7 mouse cellular contexts compared by ENCODE assay signal in the genomic region with DNA sequence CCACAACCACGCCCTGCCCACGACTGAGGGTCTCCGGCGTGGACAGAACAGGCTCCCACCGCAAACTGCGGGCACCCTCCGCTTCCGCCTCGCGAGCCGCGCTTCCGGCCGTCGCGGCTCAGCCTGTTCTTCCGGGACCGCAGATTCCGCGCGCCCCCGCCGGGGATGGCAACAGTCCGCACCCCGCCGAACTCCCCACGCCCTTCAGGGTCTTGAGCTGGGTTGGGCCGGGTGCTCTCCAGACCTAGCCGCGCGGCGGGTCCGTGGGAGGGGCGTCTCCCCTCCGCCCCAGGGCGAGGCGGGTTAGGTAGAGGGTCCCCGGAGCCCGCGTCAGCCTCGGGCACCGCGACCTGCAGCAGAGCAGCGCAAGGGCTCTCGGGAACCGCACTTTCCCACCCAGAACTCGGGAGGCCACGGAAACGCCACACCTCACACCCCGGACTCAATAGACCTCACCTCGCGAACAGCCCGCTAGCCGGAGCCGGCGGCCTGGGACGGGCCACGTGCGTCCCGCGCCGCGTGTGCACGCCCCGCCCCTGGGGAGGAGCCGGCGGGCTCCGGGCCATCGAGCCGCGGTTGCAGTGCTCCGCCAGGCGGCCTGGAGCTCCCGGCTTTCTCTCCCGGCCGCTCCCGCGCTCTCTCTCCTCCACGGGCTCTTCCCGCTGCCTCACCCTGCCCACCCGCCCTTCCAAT. TPM values are rescaled to one million over a fixed set of nuclear protein-coding genes. Genes with fewer than 3 reads are reported as not detected.
DNase-seq lines count a peak whose midpoint lies in the region; ATAC-seq lines count a peak whose summit lies in the region.

Gene Myo19, plus strand, starts transcription at position 377 of the 693 bp plus-strand sequence.
Gene Pigw, minus strand, starts transcription at position 514 of the 693 bp plus-strand sequence.

- peaks cover 11% of the 10 kb centered on the region for H3K4me1 ChIP-seq in intestine, embryonic 16.5 days (ENCODE audit: control insufficient read depth, insufficient read depth, low read length)
- H3K4me1 ChIP-seq in limb, embryonic 11.5 days (ENCODE audit: control insufficient read depth, insufficient read depth, low read length) = peaks cover 3% of the 10 kb centered on the region; the same call in 1 of the 2 replicates
- H3K4me1 ChIP-seq in midbrain, embryonic 13.5 days (replicated peaks) = peaks cover 22% of the 10 kb centered on the region

- peak within 1 kb of the TSS; percentile 91 for H3K4me2 ChIP-seq in intestine, embryonic 16.5 days (ENCODE audit: low read depth, low read length)
- H3K4me2 ChIP-seq in limb, embryonic 11.5 days (ENCODE audit: low read depth, severe bottlenecking) = peak within 1 kb of the TSS; percentile 89
- peak within 1 kb of the TSS; percentile 87 for H3K4me2 ChIP-seq in midbrain, embryonic 13.5 days (replicated peaks)

- H3K27me3 ChIP-seq in intestine, embryonic 16.5 days (replicated peaks; ENCODE audit: control insufficient read depth, insufficient read depth, low read length) = no peaks in the 10 kb centered on the region
- no peaks in the 10 kb centered on the region for H3K27me3 ChIP-seq in limb, embryonic 11.5 days (ENCODE audit: control insufficient read depth, insufficient read depth, low read length)
- H3K27me3 ChIP-seq in midbrain, embryonic 13.5 days = no peaks in the 10 kb centered on the region

- WGBS in intestine, embryonic 16.5 days = under 1% methylated on average over 71 of the region's 81 CpGs
- WGBS in limb, embryonic 11.5 days = under 1% methylated on average over 67 of the region's 81 CpGs
- under 1% methylated on average over 75 of the region's 81 CpGs for WGBS in midbrain, embryonic 13.5 days

- intact Hi-C loops in gastrocnemius, postnatal 36 days (cut with DNase I) = no loop called here

- peak within 1 kb of the TSS; percentile 90 for H3K4me3 ChIP-seq in intestine, embryonic 16.5 days (ENCODE audit: low read length)
- H3K4me3 ChIP-seq in limb, embryonic 11.5 days (ENCODE audit: low read depth, low read length) = peak within 1 kb of the TSS; percentile 82
- H3K4me3 ChIP-seq in midbrain, embryonic 13.5 days (replicated peaks) = peak within 1 kb of the TSS; percentile 90

- H3K9ac ChIP-seq in intestine, embryonic 16.5 days (ENCODE audit: low read depth, low read length) = peak within 1 kb of the TSS; percentile 90
- H3K9ac ChIP-seq in limb, embryonic 11.5 days (ENCODE audit: low read length) = peak within 1 kb of the TSS; percentile 86
- peak within 1 kb of the TSS; percentile 82 for H3K9ac ChIP-seq in midbrain, embryonic 13.5 days (replicated peaks)

- peak; percentile 98 for ATAC-seq in intestine, embryonic 16.5 days
- peak; percentile 88 for ATAC-seq in limb, embryonic 11.5 days (ENCODE audit: insufficient number of reproducible peaks, low FRiP score, low TSS enrichment, low read depth)
- ATAC-seq in midbrain, embryonic 13.5 days = peak; percentile 97

- no peaks in the 10 kb centered on the region for H3K9me3 ChIP-seq in intestine, embryonic 16.5 days (ENCODE audit: control insufficient read depth, low read length)
- no peaks in the 10 kb centered on the region for H3K9me3 ChIP-seq in limb, embryonic 11.5 days (ENCODE audit: control insufficient read depth, low read length)
- H3K9me3 ChIP-seq in midbrain, embryonic 13.5 days = no peaks in the 10 kb centered on the region

- no peaks in the 10 kb centered on the region for H3K36me3 ChIP-seq in intestine, embryonic 16.5 days (ENCODE audit: control insufficient read depth, insufficient read depth, low read length)
- no peaks in the 10 kb centered on the region; the same call in 1 of the 2 replicates for H3K36me3 ChIP-seq in limb, embryonic 11.5 days (ENCODE audit: control insufficient read depth, insufficient read depth, low read length)
- peaks cover 17% of the 10 kb centered on the region for H3K36me3 ChIP-seq in midbrain, embryonic 13.5 days

- peak; percentile 68 for DNase-seq in adrenal gland, adult 8-10 months
- DNase-seq in embryo, embryonic 11 days = peak; percentile 94
- peak; percentile 78 to 79 for DNase-seq in gastrocnemius, postnatal 36 days
- DNase-seq in limb, embryonic 11.5 days (ENCODE audit: low spot score) = peak; percentile 83
- peak; percentile 79 for DNase-seq in spleen, adult 12 weeks (ENCODE audit: low spot score)

- peak within 1 kb of the TSS; percentile 97 for H3K27ac ChIP-seq in intestine, embryonic 16.5 days (ENCODE audit: low read length)
- peak within 1 kb of the TSS; percentile 83 for H3K27ac ChIP-seq in limb, embryonic 11.5 days (replicated peaks; ENCODE audit: low read depth, low read length)
- peak within 1 kb of the TSS; percentile 87 for H3K27ac ChIP-seq in midbrain, embryonic 13.5 days

RNA-seq across cellular contexts. Expression of gene Myo19, which starts in this region (rescaled TPM):
- 10 to 100 TPM; 10.3 to 16.5 (median 14.3) TPM for total RNA-seq in adrenal gland, adult 8-10 months (2022)
- total RNA-seq in gastrocnemius, postnatal 36 days (2021) = 1 to 10 TPM; 1.9 to 3.6 TPM
- 7.5 and 7.8 TPM in 2 replicates for polyA plus RNA-seq in intestine, embryonic 16.5 days (2015; fragmentation: Nextera tagmentation; extraction: Ambion mirVana)
- 12.3 and 13.4 TPM in 2 replicates for polyA plus RNA-seq in limb, embryonic 11.5 days (2014; fragmentation: Nextera tagmentation; extraction: Ambion mirVana)
- polyA plus RNA-seq in midbrain, embryonic 13.5 days (2015; fragmentation: Nextera tagmentation; extraction: Ambion mirVana) = 6.2 and 6.3 TPM in 2 replicates

RNA-seq across cellular contexts. Expression of gene Pigw, which starts in this region (rescaled TPM):
- 10 to 100 TPM in 2 of 4 experiments, 1 to 10 TPM in 2; 8.4 to 11.1 (median 9.8) TPM for total RNA-seq in adrenal gland, adult 8-10 months (2022)
- 1 to 10 TPM; 4.0 to 5.5 TPM for total RNA-seq in gastrocnemius, postnatal 36 days (2021)
- 2.7 and 2.9 TPM in 2 replicates for polyA plus RNA-seq in intestine, embryonic 16.5 days (2015; fragmentation: Nextera tagmentation; extraction: Ambion mirVana)
- polyA plus RNA-seq in limb, embryonic 11.5 days (2014; fragmentation: Nextera tagmentation; extraction: Ambion mirVana) = 3.1 and 3.2 TPM in 2 replicates
- 2.3 and 3.1 TPM in 2 replicates for polyA plus RNA-seq in midbrain, embryonic 13.5 days (2015; fragmentation: Nextera tagmentation; extraction: Ambion mirVana)

Comparison
In these comparisons a context has a peak if more than half of its experiments do, and no peak if none do; other contexts are left out.
1. Peak in every context shown above with its lines: DNase-seq, ATAC-seq, H3K4me3 ChIP-seq and H3K27ac ChIP-seq.